Mouse (Mus musculus): ENCODE data around the gene Mst1.

The Mst1 gene

GRCm38 (mm10) chr9:108129042-108129948 is 49.1 kb downstream of the Mst1 start:
- DNase-seq (ENCODE audit: extremely low read depth, low read depth), result no peak

DNA sequence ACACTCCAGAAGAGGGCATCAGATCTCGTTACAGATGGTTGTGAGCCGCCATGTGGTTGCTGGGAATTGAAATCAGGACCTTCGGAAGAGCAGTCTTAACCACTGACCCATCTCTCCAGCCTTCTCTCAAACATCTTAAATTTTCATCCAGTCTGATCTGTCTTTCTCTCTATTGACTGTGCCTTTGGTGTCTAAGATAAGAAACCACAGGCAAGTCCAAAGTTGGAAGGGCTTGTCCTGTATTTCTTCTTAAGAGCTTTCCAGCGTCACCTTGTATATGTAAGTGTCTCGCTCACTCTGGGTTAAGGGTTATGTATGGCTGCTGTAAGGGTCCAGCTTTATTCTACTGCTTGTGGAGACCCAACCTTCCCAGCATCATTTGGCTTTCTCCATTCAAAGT is 51.3 kb downstream of the Mst1 start:
- DNase-seq (ENCODE audit: extremely low read depth, low read depth), result no peak

- no peak for DNase-seq (ENCODE audit: extremely low read depth, low read depth)
These were observed 52.1 kb downstream of the Mst1 start for GRCm38 (mm10) chr9:108132373-108132772.

DNA sequence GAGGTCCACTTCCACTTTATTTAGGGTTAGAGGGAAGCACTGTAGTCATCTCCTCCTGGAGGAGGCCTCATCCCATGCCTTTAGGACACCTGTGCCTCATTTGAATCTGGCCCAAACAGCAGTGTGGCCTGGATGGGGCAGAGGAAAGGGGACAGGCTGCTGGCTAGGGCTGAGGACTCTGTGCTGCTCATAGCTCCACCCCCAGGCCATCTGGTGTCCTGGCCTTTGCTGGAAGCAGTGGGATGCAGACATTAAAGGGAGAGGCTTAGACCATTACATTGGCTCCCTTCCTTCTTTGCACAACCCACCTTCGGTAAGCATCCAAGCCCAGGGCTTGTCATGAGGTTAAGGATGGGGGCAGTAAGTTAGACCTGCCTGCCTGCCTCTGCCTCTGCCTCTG is 53.2 kb downstream of the Mst1 start:
- no peak for DNase-seq (ENCODE audit: extremely low read depth, low read depth)
